Mouse (Mus musculus) naive thymus-derived CD4-positive, alpha-beta T cell, adult 5 months (primary cell): ENCODE results near the gene Olfr972. TPM values are rescaled to one million over a fixed set of nuclear protein-coding genes. Genes with fewer than 3 reads are reported as not detected.

Experiments
- polyA plus RNA-seq: library from polyadenylated mRNA; unstranded; fragments of 100-300 nt; shearing (Covaris generic); gene quantifications from one replicate; pipeline ENCODE4 v1.2.1, GENCODE M21; 2017

The Olfr972 gene
- polyA plus RNA-seq, result not detected

DNA sequence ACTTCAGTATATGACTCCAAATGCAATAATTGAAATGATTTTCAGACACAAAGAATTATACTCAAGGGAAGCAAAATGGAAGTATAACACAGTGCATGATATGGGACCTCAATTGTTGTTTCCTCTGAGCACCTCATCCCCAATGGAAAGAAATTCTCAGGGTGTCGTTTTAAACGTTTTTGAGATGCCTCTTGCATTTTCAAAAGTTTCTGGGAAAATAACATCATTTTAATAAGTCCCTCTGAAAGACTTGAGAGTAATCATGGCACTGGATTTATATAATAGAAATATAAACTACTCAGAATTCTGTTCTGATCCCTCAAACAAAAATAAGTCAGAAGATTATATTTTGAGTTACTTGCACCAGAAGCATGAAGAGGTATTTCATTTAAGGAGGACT is at the start of gene Olfr972:
TSS of gene Olfr972 (plus strand) at position 301 of the 400 bp plus-strand sequence.

DNA sequence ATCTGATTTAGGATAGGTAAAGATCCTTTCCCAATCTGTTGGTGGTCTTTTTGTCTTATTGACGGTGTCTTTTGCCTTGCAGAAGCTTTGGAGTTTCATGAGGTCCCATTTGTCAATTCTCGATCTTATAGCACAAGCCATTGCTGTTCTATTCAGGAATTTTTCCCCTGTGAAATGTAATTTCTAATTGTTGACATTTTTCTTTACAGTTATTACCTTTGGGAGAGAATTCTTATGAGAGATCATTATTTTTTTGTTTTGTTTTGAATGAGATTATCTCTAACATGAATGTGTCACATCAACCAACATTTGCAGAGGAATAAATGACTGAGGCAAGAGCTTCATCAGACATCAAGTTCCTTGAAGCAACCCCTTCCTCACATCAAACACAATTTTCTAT is 29.6 kb upstream of the Olfr972 start, which contains the start of gene Olfr971:
TSS of gene Olfr971 (plus strand) at position 301 of the 400 bp plus-strand sequence.

DNA sequence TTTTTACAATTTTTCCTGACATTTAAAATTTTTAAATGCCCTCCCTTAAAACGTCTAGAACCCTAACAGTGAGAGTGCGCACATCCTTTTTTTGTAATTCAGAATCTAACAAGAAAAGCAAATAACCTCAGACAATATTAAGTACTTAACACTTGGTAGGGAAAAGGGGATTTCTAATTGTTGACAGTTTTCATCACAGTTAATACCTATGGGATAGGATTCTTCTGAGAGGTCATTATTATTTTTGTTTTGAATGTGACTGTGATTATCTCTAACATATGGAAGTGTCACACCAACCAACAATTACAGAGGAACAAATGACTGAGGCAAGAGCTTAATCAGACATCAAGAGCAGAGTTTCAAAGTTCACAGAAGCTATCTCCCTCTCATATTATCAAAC is 40.8 kb downstream of the Olfr972 start, which contains the start of gene Olfr229:
TSS of gene Olfr229 (plus strand) at position 301 of the 400 bp plus-strand sequence.

Other genes with a start within 250 kb of the Olfr972 start
- not detected for gene Olfr960, start 245.0 kb upstream of the Olfr972 start, polyA plus RNA-seq
- 0.20 TPM for gene Olfr961, start 221.3 kb upstream of the Olfr972 start, polyA plus RNA-seq
- gene Olfr963, start 199.2 kb upstream of the Olfr972 start, polyA plus RNA-seq, result not detected
- not detected for gene Olfr149, start 159.3 kb upstream of the Olfr972 start, polyA plus RNA-seq
- not detected for gene Olfr965, start 155.1 kb upstream of the Olfr972 start, polyA plus RNA-seq
- not detected for gene Olfr150, start 135.4 kb upstream of the Olfr972 start, polyA plus RNA-seq
- not detected for gene Olfr967, start 120.2 kb upstream of the Olfr972 start, polyA plus RNA-seq
- gene Olfr968, start 83.2 kb upstream of the Olfr972 start, polyA plus RNA-seq, result not detected
- not detected for gene Olfr969, start 75.5 kb upstream of the Olfr972 start, polyA plus RNA-seq
- gene Olfr970, start 57.6 kb upstream of the Olfr972 start, polyA plus RNA-seq, result not detected
- gene Olfr971, start 29.5 kb upstream of the Olfr972 start, polyA plus RNA-seq, result not detected
- not detected for gene Olfr229, start 40.9 kb downstream of the Olfr972 start, polyA plus RNA-seq
- 0.12 TPM for gene Olfr974, start 71.1 kb downstream of the Olfr972 start, polyA plus RNA-seq
- not detected for gene Olfr975, start 85.6 kb downstream of the Olfr972 start, polyA plus RNA-seq
- not detected for gene Olfr976, start 94.7 kb downstream of the Olfr972 start, polyA plus RNA-seq
- gene Olfr978, start 125.7 kb downstream of the Olfr972 start, polyA plus RNA-seq, result 0.37 TPM
- gene Olfr979, start 137.0 kb downstream of the Olfr972 start, polyA plus RNA-seq, result not detected
- not detected for gene Olfr980, start 143.2 kb downstream of the Olfr972 start, polyA plus RNA-seq
- not detected for gene Olfr981, start 155.0 kb downstream of the Olfr972 start, polyA plus RNA-seq
- not detected for gene Olfr982, start 207.4 kb downstream of the Olfr972 start, polyA plus RNA-seq
- gene Olfr983, start 227.2 kb downstream of the Olfr972 start, polyA plus RNA-seq, result not detected
- not detected for gene Olfr984, start 247.8 kb downstream of the Olfr972 start, polyA plus RNA-seq